Mouse (Mus musculus): ENCODE results near the gene Eng.

The Eng gene

GRCm38 (mm10) chr2:32681754-32682153, 35.4 kb downstream of the Eng start:
- in situ Hi-C loops (cut with MboI): no loop called here

GRCm38 (mm10) chr2:32682721-32683417, 36.5 kb downstream of the Eng start:
- in situ Hi-C loops (cut with MboI): no loop called here

- in situ Hi-C loops (cut with MboI): no loop called here
These were observed 37.3 kb downstream of the Eng start for GRCm38 (mm10) chr2:32683701-32684100.

- in situ Hi-C loops (cut with MboI): loop anchor here (5.0 kb wide), 1 partner anchor 53 kb away; no protein-coding TSS in a partner anchor
These were observed 38.5 kb downstream of the Eng start for GRCm38 (mm10) chr2:32684681-32685428.

GRCm38 (mm10) chr2:32685807-32686206, 39.4 kb downstream of the Eng start:
- in situ Hi-C loops (cut with MboI): loop anchor here (5.0 kb wide), 1 partner anchor 54 kb away; no protein-coding TSS in a partner anchor

- in situ Hi-C loops (cut with MboI): loop anchor here (5.0 kb wide), 1 partner anchor 54 kb away; no protein-coding TSS in a partner anchor
These were observed 40.2 kb downstream of the Eng start for GRCm38 (mm10) chr2:32686640-32687039.

- in situ Hi-C loops (cut with MboI): loop anchor here (5.0 kb wide), 1 partner anchor 55 kb away; no protein-coding TSS in a partner anchor
These were observed 41.2 kb downstream of the Eng start for GRCm38 (mm10) chr2:32687562-32687961.

GRCm38 (mm10) chr2:32689420-32689819, 43.0 kb downstream of the Eng start:
- in situ Hi-C loops (cut with MboI): loop anchor here (5.0 kb wide), 1 partner anchor 57 kb away; no protein-coding TSS in a partner anchor

- in situ Hi-C loops (cut with MboI): no loop called here
These were observed 44.6 kb downstream of the Eng start for GRCm38 (mm10) chr2:32691041-32691440.

GRCm38 (mm10) chr2:32692496-32692895, 46.1 kb downstream of the Eng start:
- in situ Hi-C loops (cut with MboI): no loop called here

GRCm38 (mm10) chr2:32693282-32693681, 46.9 kb downstream of the Eng start:
- in situ Hi-C loops (cut with MboI): no loop called here

- in situ Hi-C loops (cut with MboI): no loop called here
These were observed 47.5 kb downstream of the Eng start for GRCm38 (mm10) chr2:32693823-32694411.

- in situ Hi-C loops (cut with MboI): no loop called here
These were observed 48.3 kb downstream of the Eng start for GRCm38 (mm10) chr2:32694691-32695090.

- in situ Hi-C loops (cut with MboI): no loop called here
These were observed 53.3 kb downstream of the Eng start for GRCm38 (mm10) chr2:32699680-32700079.

- in situ Hi-C loops (cut with MboI): no loop called here
These were observed 54.8 kb downstream of the Eng start for GRCm38 (mm10) chr2:32700966-32701743.

GRCm38 (mm10) chr2:32703046-32703445, 56.7 kb downstream of the Eng start:
- in situ Hi-C loops (cut with MboI): no loop called here

- in situ Hi-C loops (cut with MboI): no loop called here
These were observed 57.6 kb downstream of the Eng start, which contains the start of gene Fpgs for GRCm38 (mm10) chr2:32704021-32704421. TSS of gene Fpgs (minus strand) at chr2:32704145.

- in situ Hi-C loops (cut with MboI): no loop called here
These were observed 58.6 kb downstream of the Eng start for GRCm38 (mm10) chr2:32705018-32705417.

GRCm38 (mm10) chr2:32706971-32707370, 60.6 kb downstream of the Eng start:
- in situ Hi-C loops (cut with MboI): no loop called here

- in situ Hi-C loops (cut with MboI): no loop called here
These were observed 62.2 kb downstream of the Eng start for GRCm38 (mm10) chr2:32708643-32709042.

- in situ Hi-C loops (cut with MboI): loop anchor here (5.0 kb wide), 1 partner anchor 48 kb away; the partner anchor contains the start of gene Tor2a
These were observed 63.2 kb downstream of the Eng start for GRCm38 (mm10) chr2:32709521-32710137.
